ENCODE assay signal across 14 mouse cellular contexts in the genomic region with DNA sequence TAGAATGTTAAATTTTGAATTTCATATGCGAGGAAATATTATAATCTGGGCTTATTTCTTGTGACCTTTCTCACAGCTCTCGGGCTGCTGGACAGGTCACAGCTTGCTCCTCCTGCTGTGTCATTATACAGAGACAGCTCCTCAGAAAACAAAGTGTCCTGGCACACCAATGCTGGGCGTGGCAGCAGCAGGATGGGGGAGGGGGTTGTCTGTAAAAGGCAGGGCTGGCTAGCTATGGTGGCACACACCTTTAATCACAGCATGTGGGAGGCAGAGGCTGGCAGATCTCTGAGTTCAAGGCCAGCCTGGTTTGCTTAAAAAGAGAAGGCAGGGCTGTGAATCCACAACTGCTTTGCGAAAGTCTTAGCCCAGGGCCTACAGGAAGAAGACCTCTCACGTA.
DNase-seq lines count a peak whose midpoint lies in the region; TF ChIP-seq lines count a peak whose summit lies in the region.
"Had no signal": no experiment of that assay in that cellular context is flagged by ENCODE, and none has a peak within 500 bp of the region (broad histone marks: within the 10 kb centered on the region; RNA-seq: fewer than 3 reads in every experiment).

No protein-coding gene starts in this region.

- TF ChIP-seq CTCF in cerebellum, adult 2 months (IDR thresholded peaks at IDR 0.05; ENCODE audit: borderline replicate concordance, insufficient read depth, low read depth, low read length): no peak

- H3K4me1 ChIP-seq in cerebellum, adult 2 months (ENCODE audit: control insufficient read depth, insufficient read depth, low read length): no peaks in the 10 kb centered on the region

- H3K4me3 ChIP-seq in cerebellum, adult 2 months (replicated peaks; ENCODE audit: insufficient read depth, low read depth, low read length): no peak overlapping the region
- H3K4me3 ChIP-seq: embryonic facial prominence, embryonic 12.5 days; embryonic facial prominence, embryonic 15.5 days; gastrocnemius, adult 2 months; heart, embryonic 13.5 days had no signal

- 64% methylated on average over 5 of the region's 5 CpGs for WGBS in cerebellum, adult 2 months

- no peak for TF ChIP-seq POLR2A in cerebellum, adult 2 months (IDR thresholded peaks at IDR 0.05; ENCODE audit: borderline replicate concordance, insufficient read depth, low read length)

- DNase-seq in urinary bladder, postnatal 14 days (ENCODE audit: low spot score): peak; percentile 20
- no peak for DNase-seq in urinary bladder, postnatal 10 days (ENCODE audit: low spot score)
- DNase-seq in ES-CJ7 (ENCODE audit: low read depth, low spot score) (peak; percentile 89), ZHBTc4 (ENCODE audit: low read depth, low spot score) (peak; percentile 87)
- DNase-seq in lung, postnatal 25 days (ENCODE audit: low spot score): no peak
- DNase-seq in cerebellum, adult 2 months: no peak
- DNase-seq: cerebellum, adult 11-12 months; heart, adult 11 months had no signal

- H3K27me3 ChIP-seq in cerebellum, adult 2 months (ENCODE audit: control insufficient read depth, insufficient read depth, low read length): no peaks in the 10 kb centered on the region
- H3K27me3 ChIP-seq: embryonic facial prominence, embryonic 15.5 days; heart, embryonic 13.5 days had no signal

- no peak overlapping the region for H3K27ac ChIP-seq in cerebellum, adult 2 months (ENCODE audit: insufficient read depth, low read length)
- H3K27ac ChIP-seq: embryonic facial prominence, embryonic 12.5 days; embryonic facial prominence, embryonic 15.5 days; gastrocnemius, adult 2 months; heart, embryonic 13.5 days; hindbrain, embryonic 14.5 days; hindbrain, postnatal 0 days had no signal

Comparison
In these comparisons a context has a peak if more than half of its experiments do, and no peak if none do; other contexts are left out.
1. DNase-seq: peak in urinary bladder, postnatal 14 days (single experiment), ES-CJ7 (single experiment) and ZHBTc4 (single experiment); none in urinary bladder, postnatal 10 days (single experiment), lung, postnatal 25 days (single experiment) and cerebellum, adult 2 months (0 of 2).